Mouse (Mus musculus) central nervous system, embryonic 11.5 days (tissue): ENCODE measurements around the gene Entpd7. TPM values are rescaled to one million over a fixed set of nuclear protein-coding genes. Genes with fewer than 3 reads are reported as not detected.

Experiments
- polyA plus RNA-seq: library from polyadenylated mRNA; depleted of rRNA; stranded (reverse); fragments of >200 nt; gene quantifications from 2 replicates; pipeline ENCODE4 v1.2.3, GENCODE M21; 2012; rRNA removed

The Entpd7 gene
- polyA plus RNA-seq, result 7.8 and 9.4 TPM in 2 replicates

GRCm38 (mm10) chr19:43689419-43690246, at the start of gene Entpd7:
Gene Entpd7, plus strand, starts transcription at chr19:43689672.

GRCm38 (mm10) chr19:43674730-43675524, 14.5 kb upstream of the Entpd7 start, which contains the start of gene Slc25a28:
Gene Slc25a28, minus strand, starts transcription at chr19:43674881.

GRCm38 (mm10) chr19:43752489-43753225, 63.2 kb downstream of the Entpd7 start, which contains the start of the genes Cutc and Cox15:
Gene Cutc, plus strand, starts transcription at chr19:43752996.
Gene Cox15, minus strand, starts transcription at chr19:43753000.

GRCm38 (mm10) chr19:43781980-43782379, 92.5 kb downstream of the Entpd7 start, which contains the start of gene Abcc2:
Gene Abcc2, plus strand, starts transcription at chr19:43782192.

Other genes starting within 250 kb of the Entpd7 start
- gene Cnnm1, start 249.2 kb upstream of the Entpd7 start, polyA plus RNA-seq, result 0.46 and 0.49 TPM in 2 replicates
- gene Got1, start 165.1 kb upstream of the Entpd7 start, polyA plus RNA-seq, result 36.1 and 42.2 TPM in 2 replicates
- gene Nkx2-3, start 77.3 kb upstream of the Entpd7 start, polyA plus RNA-seq, result 1.3 and 1.4 TPM in 2 replicates
- gene Slc25a28, start 14.8 kb upstream of the Entpd7 start, polyA plus RNA-seq, result 61.4 and 73.0 TPM in 2 replicates
- 8.4 and 8.8 TPM in 2 replicates for gene Cutc, start 63.3 kb downstream of the Entpd7 start, polyA plus RNA-seq
- gene Cox15, start 63.3 kb downstream of the Entpd7 start, polyA plus RNA-seq, result 16.1 and 16.3 TPM in 2 replicates
- 0.42 and 0.68 TPM in 2 replicates for gene Abcc2, start 92.5 kb downstream of the Entpd7 start, polyA plus RNA-seq